8 mouse cellular contexts compared by ENCODE assay signal in genomic region chr3:146682140-146682651, GRCm38 (mm10). TPM values are rescaled to one million over a fixed set of nuclear protein-coding genes. Genes with fewer than 3 reads are reported as not detected.
DNase-seq lines count a peak whose midpoint lies in the region; ATAC-seq and TF ChIP-seq lines count a peak whose summit lies in the region.

No protein-coding gene starts in this region.

- H3K27ac ChIP-seq in gastrocnemius, adult 2 months = peak overlapping the region; percentile 85
- H3K27ac ChIP-seq in hindbrain, embryonic 16.5 days (ENCODE audit: low read depth, low read length) = no peak overlapping the region
- no peak overlapping the region for H3K27ac ChIP-seq in lung, postnatal 0 days (ENCODE audit: low read length)

- peak overlapping the region; percentile 73 for H3K4me3 ChIP-seq in gastrocnemius, adult 2 months
- H3K4me3 ChIP-seq in hindbrain, embryonic 16.5 days (ENCODE audit: low read length) = peak overlapping the region; percentile 25
- peak overlapping the region; percentile 20; the same call in 1 of the 2 replicates for H3K4me3 ChIP-seq in lung, postnatal 0 days (ENCODE audit: low read depth, low read length)

- intact Hi-C loops in gastrocnemius, adult 2 months (cut with DNase I) = no loop called here

- no peaks in the 10 kb centered on the region for H3K36me3 ChIP-seq in hindbrain, embryonic 16.5 days (ENCODE audit: control insufficient read depth, insufficient read depth, low read length)
- H3K36me3 ChIP-seq in lung, postnatal 0 days (ENCODE audit: insufficient read depth, low read length) = no peaks in the 10 kb centered on the region

- no peaks in the 10 kb centered on the region; the same call in none of the 2 replicates for H3K4me1 ChIP-seq in hindbrain, embryonic 16.5 days (ENCODE audit: control insufficient read depth, insufficient read depth, low read depth, low read length)
- no peaks in the 10 kb centered on the region; the same call in 1 of the 2 replicates for H3K4me1 ChIP-seq in lung, postnatal 0 days (ENCODE audit: insufficient read depth, low read depth, low read length)

- no peaks in the 10 kb centered on the region for H3K27me3 ChIP-seq in hindbrain, embryonic 16.5 days (replicated peaks; ENCODE audit: control insufficient read depth, insufficient read depth, low read length)
- no peaks in the 10 kb centered on the region for H3K27me3 ChIP-seq in lung, postnatal 0 days (replicated peaks; ENCODE audit: insufficient read depth, low read length)

- TF ChIP-seq CTCF in gastrocnemius, adult 2 months (IDR thresholded peaks at IDR 0.05) = no peak
- no peak for TF ChIP-seq CTCF in lung, postnatal 0 days (IDR thresholded peaks at IDR 0.05)

- H3K9ac ChIP-seq in hindbrain, embryonic 16.5 days (ENCODE audit: low read depth, low read length) = no peak overlapping the region; the same call in 1 of the 2 replicates
- H3K9ac ChIP-seq in lung, postnatal 0 days (replicated peaks; ENCODE audit: low read depth) = no peak overlapping the region

- peak; percentile 37; the same call in 1 of the 2 replicates for ATAC-seq in hindbrain, embryonic 16.5 days
- ATAC-seq in lung, postnatal 0 days = peak; percentile 9; the same call in 1 of the 2 replicates

- peak overlapping the region; percentile 46 for H3K4me2 ChIP-seq in hindbrain, embryonic 16.5 days (ENCODE audit: low read length)
- H3K4me2 ChIP-seq in lung, postnatal 0 days (replicated peaks; ENCODE audit: low read depth, low read length) = peak overlapping the region; percentile 54

- H3K9me3 ChIP-seq in hindbrain, embryonic 16.5 days (ENCODE audit: control insufficient read depth, low read length) = no peaks in the 10 kb centered on the region
- H3K9me3 ChIP-seq in lung, postnatal 0 days (ENCODE audit: low read length) = no peaks in the 10 kb centered on the region

- WGBS in hindbrain, embryonic 16.5 days = 38% methylated on average over 13 of the region's 13 CpGs
- WGBS in lung, postnatal 0 days = 37% methylated on average over 13 of the region's 13 CpGs

- no peak for TF ChIP-seq EP300 in lung, postnatal 0 days (IDR thresholded peaks at IDR 0.05)

- DNase-seq in MN1 (ENCODE audit: low spot score) = peak; percentile 80
- peak; percentile 84 for DNase-seq in brain, adult 2 months (ENCODE audit: low read depth, low spot score)
- DNase-seq in gastrocnemius, adult 2 months = peak; percentile 79
- peak; percentile 31 to 62 for DNase-seq in layer of hippocampus, postnatal 25 days (ENCODE audit: extremely low spot score in 1 of 2, low spot score in 1 of 2)
- peak; percentile 43 for DNase-seq in lung, postnatal 0 days (ENCODE audit: low spot score)
- peak; percentile 50 for DNase-seq in retina, postnatal 1 day
- DNase-seq in Muller cell, postnatal 12 days (ENCODE audit: inconsistent ontology term) = no peak

RNA-seq across cellular contexts. Expression of gene Samd13, which starts 3.2 kb away (rescaled TPM):
- 1 to 10 TPM in 1 of 2 experiments, under 1 TPM in 1; 0.59 to 2.2 TPM for total RNA-seq in gastrocnemius, adult 2 months (2021)
- polyA plus RNA-seq in hindbrain, embryonic 16.5 days (2015; fragmentation: Nextera tagmentation; extraction: Ambion mirVana) = 0.12 and 0.20 TPM in 2 replicates
- total RNA-seq in layer of hippocampus, postnatal 25 days (2021) = not detected
- polyA plus RNA-seq in lung, postnatal 0 days (2015; fragmentation: Nextera tagmentation; extraction: Ambion mirVana) = 0.58 and 0.82 TPM in 2 replicates

RNA-seq across cellular contexts. Expression of gene 4930503B20Rik, which starts 31.1 kb away (rescaled TPM):
- total RNA-seq in gastrocnemius, adult 2 months (2021) = not detected
- not detected in 2 replicates for polyA plus RNA-seq in hindbrain, embryonic 16.5 days (2015; fragmentation: Nextera tagmentation; extraction: Ambion mirVana)
- not detected for total RNA-seq in layer of hippocampus, postnatal 25 days (2021)
- polyA plus RNA-seq in lung, postnatal 0 days (2015; fragmentation: Nextera tagmentation; extraction: Ambion mirVana) = not detected in 2 replicates

Comparison
In these comparisons a context has a peak if more than half of its experiments do, and no peak if none do; other contexts are left out.
1. H3K4me3 ChIP-seq: peak in every context shown above with its lines; median percentile 73 in gastrocnemius, adult 2 months; 25 in hindbrain, embryonic 16.5 days; 20 in lung, postnatal 0 days.